Mouse (Mus musculus) cerebellum, postnatal 25 days (tissue): ENCODE measurements at regions not wholly inside any gene's neighbourhood (a gene's known extent, or its start where the extent isn't known, plus 50 kb on each side); places are given as distances from the start of the nearest gene placed in this dataset.
A peak's percentile ranks its signal among the peaks of the same experiment; 100 is the strongest.

Source experiments
- DNase-seq, 2 experiments: peaks; one replicate each; pipeline ENCODE4 v3.0.0; 2021; ENCODE audit warnings: mixed read lengths in 2 of 2

DNA sequence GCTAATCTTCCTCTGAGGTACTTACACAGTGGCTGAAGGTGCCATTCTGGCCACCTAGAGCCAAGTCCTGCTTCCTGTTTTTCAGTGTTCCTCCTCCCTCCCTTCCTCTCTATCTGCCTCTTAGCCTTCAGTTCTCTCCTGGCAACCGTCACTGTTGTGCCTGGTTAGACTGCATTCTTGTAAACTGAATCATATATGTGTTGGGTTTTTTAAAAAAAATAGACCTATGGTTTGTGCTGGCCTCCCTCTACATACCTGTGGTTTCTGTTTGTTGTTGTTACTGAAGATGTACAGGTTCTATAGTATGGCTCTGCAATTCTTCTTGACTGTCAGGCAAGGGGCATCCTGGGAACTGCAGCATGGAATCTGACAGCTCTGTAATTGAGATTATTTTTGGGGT lies 112.5 kb upstream of the Lhx5 start:
- no peak for DNase-seq

DNA sequence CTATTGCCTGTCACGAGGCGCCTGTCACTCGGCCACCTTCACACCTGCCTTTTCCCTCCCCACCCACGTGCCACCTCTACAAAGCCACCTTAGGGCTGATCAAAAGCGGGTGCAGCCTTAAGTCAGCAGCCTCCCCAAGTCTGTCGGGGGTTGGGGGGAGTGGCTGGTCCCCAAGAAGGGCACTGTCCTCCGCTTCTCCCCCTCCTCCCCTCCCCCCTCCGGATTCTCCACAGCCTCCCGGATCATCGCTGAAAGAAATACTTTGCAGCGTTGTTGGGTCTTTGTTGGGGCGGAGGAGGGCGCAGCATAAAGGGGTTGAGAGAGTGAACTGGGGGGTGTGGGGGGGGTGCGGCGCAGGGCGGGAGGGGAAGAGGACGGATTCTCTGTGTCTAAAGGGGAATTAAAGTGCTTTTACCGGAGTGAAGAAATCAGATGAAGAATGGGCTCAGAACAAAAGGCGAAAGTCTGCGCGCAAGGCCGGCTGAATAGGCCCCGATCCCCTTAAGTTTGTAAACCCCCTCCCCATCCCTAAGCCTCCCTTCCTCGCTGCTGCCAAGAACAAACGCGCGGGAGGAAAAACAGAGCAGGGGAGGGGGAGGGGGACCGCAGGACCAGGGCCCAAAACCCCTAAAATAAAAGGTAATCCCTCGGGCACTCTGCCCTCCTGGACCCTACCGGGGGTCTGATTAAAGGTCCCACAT lies 109.3 kb upstream of the Lhx5 start:
- no peak for DNase-seq

DNA sequence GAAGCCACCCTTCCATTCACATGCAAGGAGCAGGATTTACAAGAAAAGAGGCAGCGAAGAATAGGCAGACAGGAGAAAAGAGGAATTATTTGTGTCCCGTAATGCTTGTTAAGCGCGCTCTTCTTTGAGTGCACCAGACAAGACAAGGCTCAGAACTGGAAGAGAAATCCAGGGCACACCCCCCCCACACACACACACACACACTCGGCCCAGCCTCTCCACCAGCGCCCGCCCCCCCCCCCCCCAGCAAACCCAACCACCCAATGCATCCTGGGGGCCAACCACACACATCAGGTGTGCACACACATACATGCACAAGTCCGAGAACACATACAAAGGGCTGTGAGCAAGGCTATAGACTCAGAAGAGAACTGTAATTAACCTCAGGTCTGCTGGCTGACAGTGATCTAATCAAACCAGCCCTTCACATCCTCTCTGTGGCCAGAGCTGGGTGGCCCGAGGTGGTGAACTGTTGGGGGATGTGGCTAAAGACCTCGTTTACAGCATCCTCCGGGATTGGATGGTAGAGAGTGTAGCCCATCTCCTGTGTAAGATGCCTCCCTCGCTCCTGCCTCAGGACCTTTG lies 108.7 kb upstream of the Lhx5 start:
- DNase-seq: no peak

DNA sequence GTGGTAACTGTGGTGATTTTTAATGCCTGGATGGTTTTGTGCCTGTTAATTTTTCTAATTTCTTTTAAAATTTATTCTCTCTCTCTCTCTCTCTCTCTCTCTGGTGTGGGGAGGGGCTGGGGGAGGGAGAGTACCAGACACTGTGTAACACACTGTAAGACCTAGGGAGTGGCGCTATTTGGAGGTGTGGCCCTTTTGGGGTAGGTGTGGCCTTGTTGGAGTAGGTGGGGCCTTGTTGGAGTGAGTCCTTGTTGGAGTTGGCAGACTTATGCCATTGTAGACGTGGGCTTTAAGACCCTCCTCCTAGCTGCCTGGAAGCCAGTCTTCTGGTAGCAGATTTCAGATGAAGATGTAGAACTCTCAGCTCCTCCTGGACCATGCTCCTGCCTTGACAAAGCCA lies 107.4 kb upstream of the Lhx5 start:
- no peak for DNase-seq

DNA sequence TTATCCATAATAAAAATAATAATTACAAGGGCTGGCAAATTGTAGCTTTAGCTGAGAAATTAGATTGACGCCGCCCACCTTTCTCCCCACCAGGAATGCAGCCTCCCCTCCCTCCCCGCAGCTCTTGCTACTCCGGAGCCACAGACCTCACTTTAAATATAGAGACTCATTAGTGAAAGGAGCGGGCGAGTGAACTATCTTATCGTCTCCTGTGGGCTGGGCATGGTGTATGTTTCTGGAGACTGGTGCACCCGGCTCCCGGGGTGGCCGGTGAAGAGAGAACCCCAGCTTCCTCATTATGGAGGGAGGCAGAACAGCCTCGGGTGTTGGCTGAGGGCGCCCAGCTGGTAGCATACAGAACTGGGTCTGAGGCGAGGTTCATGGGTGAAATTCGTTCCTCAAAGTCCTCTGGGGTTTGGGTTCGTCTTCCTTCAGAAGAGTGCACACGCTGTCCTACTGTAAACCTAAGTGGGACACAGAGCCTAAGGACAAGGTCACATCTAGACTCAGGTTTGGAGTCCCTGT lies 106.1 kb upstream of the Lhx5 start:
- no peak for DNase-seq

DNA sequence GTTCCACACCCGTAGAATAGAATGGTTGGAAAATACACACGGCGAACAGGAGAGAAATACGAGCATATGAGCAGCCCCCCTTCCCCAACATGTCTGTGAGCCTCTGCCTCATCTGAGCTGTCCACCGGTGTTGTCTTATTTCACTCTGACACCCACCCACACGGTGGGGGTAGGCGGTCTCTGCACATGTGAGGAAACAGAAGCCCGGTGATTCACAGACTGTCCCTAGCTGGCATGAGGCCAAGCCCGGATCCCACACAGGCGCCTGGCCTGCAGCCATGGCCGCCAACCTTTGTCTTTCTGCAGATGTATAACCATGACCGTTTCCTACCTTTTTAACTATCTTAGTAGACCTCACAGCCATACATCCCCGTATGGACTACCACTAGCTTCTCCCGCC lies 99.5 kb upstream of the Lhx5 start:
- peak; percentile 61 to 79 for DNase-seq

DNA sequence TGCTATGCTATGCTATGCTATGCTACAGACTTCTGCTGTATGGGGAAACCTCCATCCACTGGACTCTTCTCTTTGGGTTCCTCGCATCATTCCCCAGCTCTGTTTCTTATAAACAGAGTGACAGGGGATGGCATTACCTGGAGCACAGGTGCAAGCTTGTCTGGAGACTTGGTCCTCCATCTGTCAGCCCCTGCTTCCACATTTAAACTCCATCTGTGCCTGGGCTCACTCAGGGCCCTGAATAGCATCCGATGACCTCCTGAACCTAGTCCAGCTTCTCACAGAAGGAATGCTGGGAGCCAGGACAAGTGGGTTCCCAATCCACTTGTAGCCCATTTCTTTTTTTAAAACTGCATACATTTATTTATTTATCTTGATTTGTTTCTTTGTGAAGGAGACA lies 92.3 kb upstream of the Lhx5 start:
- DNase-seq: peak; percentile 34 to 54

DNA sequence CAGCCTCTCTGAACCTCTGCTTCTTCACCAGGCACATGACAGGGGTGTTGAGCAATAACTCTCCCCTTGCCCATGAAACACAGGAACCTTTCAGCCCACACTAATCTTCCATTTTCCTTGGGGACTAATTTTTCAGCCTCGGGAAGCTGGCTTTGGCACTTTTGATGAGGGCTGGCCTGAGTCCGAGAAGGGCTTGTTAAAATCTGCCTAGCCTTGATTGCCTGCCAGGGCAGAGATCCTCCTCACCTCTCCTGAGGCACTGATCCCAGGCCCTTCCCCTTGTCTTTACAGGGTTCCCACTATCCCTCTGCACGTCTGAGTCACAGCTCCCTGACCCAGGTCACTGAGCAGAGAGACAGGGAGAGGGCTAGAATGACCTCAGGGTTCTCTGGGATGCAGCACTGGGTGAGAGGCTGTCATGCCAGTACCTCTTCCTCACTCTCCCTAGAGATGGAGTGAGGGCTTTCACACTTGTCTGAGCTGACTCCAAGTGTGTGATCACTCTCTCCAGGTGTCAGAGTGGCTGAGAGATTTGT lies 90.7 kb upstream of the Lhx5 start:
- DNase-seq: peak; percentile 63 to 75

DNA sequence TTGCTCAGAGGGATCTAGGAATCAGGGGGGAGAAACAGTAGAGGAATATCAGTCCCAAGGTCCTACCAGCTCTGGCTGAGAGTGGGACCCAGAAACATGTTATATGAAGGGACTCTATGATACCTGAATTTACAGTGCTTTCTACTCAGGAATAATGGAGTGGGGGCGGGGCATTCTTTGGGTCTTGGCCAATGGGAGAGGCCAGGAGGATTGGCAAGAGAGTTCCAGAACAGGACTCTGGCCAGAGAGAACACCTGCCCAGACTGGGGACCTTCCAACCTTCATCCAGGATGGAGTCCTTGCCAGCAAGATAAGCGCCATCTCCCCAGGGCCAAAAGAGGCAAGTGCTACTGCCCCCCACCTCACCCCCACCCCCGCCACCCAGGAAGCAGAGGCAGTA lies 81.0 kb upstream of the Lhx5 start:
- DNase-seq: peak in 1 of 2 experiments; percentile 27

DNA sequence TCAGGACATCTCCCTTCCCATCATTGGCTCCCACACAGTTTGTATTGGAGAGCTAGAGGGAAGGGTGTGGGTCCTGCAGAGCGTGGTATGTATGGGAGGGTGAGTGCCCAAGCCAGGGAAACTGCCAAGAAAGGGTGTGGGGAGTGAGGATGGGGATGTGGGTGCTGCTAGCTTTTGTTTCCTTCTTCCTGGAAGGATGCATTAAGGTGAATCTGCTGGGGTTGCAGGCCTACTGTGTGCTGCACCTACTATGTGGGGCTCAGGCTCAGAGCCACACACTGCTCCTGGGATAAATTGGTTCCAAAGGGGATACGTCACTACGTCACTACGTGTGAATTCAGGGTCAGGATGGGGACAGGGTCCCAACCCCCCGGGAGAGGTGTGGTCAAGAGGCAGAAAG lies 79.7 kb upstream of the Lhx5 start:
- DNase-seq: no peak

DNA sequence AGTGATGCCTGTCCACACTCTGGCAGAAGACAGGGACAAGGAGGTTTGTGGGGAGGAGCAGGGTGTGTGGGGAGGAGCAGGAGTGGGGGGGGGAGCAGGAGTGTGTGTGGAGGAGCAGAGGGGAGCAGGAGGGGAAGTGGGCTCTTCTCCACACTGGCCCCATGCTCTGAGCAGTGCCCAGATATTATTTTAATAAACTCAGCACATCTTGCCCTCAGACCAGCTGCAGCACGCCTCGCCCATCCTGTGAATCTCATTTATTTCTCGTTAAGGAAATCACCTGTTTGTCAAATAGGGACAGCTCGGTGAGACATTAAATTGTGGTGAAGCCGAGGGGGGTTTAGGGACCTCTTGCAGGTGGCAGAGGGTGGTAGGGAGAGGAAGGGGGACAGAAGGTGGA lies 77.8 kb upstream of the Lhx5 start:
- no peak for DNase-seq

DNA sequence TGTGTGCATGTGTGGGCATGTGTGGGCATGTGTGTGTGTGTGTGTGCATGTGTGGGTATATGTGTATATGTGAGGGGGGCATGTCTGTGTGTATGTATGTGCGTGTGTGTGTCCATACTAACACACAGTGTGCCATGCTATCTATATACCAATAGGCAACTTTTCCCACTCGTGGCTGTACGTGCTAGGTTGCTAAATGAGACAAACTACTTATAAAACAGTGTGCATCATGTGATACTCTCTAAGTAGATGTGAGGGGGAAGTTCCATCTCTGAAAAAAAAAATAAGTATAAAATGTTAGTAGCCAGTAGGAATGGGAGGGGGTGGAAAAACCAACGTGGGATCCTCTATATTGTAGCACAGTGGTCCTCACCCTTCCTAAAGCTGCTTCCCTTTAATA lies 74.5 kb upstream of the Lhx5 start:
- DNase-seq: no peak

DNA sequence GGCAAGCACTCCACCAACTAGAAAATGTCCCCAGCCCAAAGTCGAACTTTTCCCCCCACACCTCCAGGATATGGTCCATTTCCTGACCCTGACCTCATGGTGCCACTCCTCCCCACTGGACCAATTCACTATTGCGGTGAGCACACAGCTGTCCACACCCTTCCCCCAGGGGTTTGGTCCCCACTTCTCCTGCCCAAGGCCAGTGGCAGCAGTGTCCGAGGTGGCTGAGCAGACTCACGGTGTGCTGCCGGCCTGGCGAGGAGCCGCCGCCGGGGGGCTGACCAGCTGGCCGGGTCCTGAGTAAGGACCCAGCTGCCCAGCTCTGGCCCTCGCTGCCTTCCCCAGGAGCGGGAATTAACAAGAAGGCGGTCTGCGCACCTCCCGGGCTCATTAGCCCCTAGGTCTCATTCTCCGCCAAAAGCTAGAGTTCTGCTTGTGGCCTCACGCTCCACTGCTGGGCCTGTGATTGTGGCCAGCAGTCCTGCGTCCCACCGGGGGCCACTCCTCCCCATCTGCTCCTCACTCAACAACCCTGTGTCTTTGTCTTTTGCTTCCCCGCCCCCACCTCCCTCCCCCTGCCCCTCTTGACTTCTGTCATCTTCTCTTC lies 73.3 kb upstream of the Lhx5 start:
- no peak for DNase-seq

DNA sequence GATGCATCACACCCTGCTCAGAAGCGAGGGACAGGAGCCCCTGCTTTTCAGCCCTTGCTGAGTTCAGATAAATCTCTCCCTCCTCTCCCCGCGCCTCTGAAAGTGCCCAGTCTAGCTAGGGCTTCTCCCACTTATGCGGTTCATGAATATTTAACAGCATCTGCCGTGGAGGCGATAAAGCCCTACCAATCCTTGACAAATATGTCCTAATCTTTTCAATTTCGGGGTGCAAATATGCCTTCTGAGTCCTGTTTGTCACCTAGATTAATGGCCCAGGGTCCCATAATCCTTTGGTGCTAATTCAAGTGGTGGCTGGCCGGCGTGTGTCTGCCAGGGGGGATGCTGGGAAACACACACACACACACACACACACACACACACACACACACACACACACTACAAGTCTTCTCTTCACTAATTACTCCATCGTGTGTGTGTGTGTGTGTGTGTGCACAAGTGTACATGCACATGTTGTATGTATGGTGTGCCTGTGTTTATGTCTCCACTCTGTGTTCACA lies 65.5 kb upstream of the Lhx5 start:
- no peak for DNase-seq

DNA sequence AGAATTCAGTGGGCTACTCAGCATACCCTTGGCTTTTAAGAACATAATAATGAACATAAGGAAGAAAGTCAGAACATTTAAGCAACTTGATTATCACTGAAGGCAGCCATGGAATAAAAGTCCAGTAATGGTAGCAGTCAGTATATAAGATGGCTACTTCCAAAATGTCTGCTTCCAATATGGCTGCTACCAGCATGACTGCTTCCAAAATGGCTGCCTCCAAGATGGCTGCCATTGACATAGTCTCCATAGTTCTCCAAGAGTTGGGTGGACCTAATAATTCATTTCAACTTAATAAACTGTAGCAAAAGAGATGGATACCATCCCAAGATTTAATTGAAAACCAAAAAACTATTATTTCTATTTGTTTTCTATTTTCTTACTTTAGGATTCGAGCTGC lies 62.7 kb upstream of the Lhx5 start:
- no peak for DNase-seq

DNA sequence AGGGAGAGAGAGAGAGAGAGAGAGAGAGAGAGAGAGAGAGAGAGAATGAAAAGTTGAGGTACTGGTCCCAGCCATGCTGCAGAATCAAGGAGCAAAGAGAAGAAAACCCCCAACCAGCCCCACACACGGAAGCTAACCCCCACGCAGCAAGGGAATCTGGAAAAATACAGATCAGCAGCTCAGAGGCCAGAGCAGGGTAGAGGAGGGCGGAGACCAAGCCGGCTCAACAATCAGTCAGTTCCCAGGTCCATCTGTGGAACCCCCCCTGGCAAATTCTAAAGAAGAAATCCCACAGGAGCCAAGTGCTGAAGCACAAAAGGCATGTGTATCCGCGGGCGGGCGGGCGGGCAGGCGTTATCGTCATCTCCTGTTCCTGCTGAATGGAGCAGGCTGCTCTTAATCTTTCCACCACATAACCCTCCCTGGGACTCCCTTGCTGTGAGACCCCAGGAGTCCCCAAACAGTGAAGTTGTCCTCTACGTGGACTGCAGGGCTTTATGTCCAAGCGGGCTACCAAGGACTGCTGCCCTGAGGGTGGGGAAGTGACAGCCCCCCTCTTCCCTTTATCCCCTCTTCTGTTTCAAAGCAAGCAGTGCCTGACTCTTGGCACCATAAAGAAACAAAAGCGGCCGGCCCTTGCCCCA lies 60.2 kb upstream of the Lhx5 start:
- DNase-seq: no peak

DNA sequence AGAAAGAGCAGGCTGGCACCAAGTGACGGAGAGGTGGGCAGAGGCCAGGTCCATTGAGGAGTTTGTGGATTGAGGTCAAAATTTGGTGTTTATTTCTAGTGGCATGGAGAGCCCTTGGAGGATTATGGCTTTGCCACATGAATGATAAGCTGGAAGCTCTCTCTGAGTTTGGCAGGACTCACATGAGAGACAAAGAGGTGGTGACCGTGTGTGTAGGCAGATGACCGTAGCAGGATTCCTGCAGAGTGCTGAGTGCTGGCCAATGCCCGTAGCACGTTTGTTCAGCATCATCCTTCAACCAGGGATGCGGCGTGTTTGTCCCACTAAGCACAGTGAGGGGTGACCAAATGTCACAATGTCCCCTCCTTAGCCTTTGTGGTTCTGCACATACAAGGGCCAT lies 58.1 kb upstream of the Lhx5 start:
- peak; percentile 38 to 58 for DNase-seq
